ENCODE assay signal across 8 mouse cellular contexts in genomic region chr7:49521976-49522375, GRCm38 (mm10).
DNase-seq lines count a peak whose midpoint lies in the region; ATAC-seq and TF ChIP-seq lines count a peak whose summit lies in the region.

No protein-coding gene starts in this region.

- TF ChIP-seq POLR2A in lung, adult 2 months (IDR thresholded peaks at IDR 0.05; ENCODE audit: borderline replicate concordance, extremely low read depth, low read depth, low read length) = no peak

- no peak overlapping the region for H3K27ac ChIP-seq in lung, embryonic 16.5 days (ENCODE audit: low read length)
- H3K27ac ChIP-seq in hindbrain, embryonic 10.5 days = 0 out of 2 replicates have a peak overlapping the region, but pooled peaks have one; percentile 54
- no peak overlapping the region for H3K27ac ChIP-seq in liver, embryonic 15.5 days (replicated peaks)
- peak overlapping the region; percentile 17; the same call in 1 of the 2 replicates for H3K27ac ChIP-seq in stomach, embryonic 15.5 days

- no peaks in the 10 kb centered on the region for H3K9me3 ChIP-seq in lung, embryonic 16.5 days (ENCODE audit: control insufficient read depth, low read length)
- no peaks in the 10 kb centered on the region for H3K9me3 ChIP-seq in hindbrain, embryonic 10.5 days
- no peaks in the 10 kb centered on the region for H3K9me3 ChIP-seq in liver, embryonic 15.5 days (replicated peaks)
- no peaks in the 10 kb centered on the region for H3K9me3 ChIP-seq in stomach, embryonic 15.5 days

- peak overlapping the region; percentile 50 for H3K4me3 ChIP-seq in lung, embryonic 16.5 days (ENCODE audit: low read length)
- H3K4me3 ChIP-seq in lung, adult 2 months (replicated peaks; ENCODE audit: extremely low read depth, low read depth, low read length) = no peak overlapping the region
- H3K4me3 ChIP-seq in hindbrain, embryonic 10.5 days = peak overlapping the region; percentile 52
- no peak overlapping the region for H3K4me3 ChIP-seq in liver, embryonic 15.5 days (replicated peaks)
- peak overlapping the region; percentile 41; the same call in 1 of the 2 replicates for H3K4me3 ChIP-seq in stomach, embryonic 15.5 days (replicated peaks)

- 1% methylated on average over 9 of the region's 9 CpGs for WGBS in lung, embryonic 16.5 days
- WGBS in lung, adult 2 months = 9% methylated on average over 9 of the region's 9 CpGs
- 3% methylated on average over 9 of the region's 9 CpGs for WGBS in hindbrain, embryonic 10.5 days
- WGBS in liver, embryonic 15.5 days (ENCODE audit: insufficient replicate concordance) = 2% methylated on average over 9 of the region's 9 CpGs
- WGBS in stomach, embryonic 15.5 days = 3% methylated on average over 9 of the region's 9 CpGs

- no peak overlapping the region for H3K9ac ChIP-seq in lung, embryonic 16.5 days (ENCODE audit: low read length)
- no peak overlapping the region for H3K9ac ChIP-seq in liver, embryonic 15.5 days
- no peak overlapping the region for H3K9ac ChIP-seq in stomach, embryonic 15.5 days

- peaks cover 41% of the 10 kb centered on the region for H3K4me1 ChIP-seq in lung, embryonic 16.5 days (replicated peaks; ENCODE audit: control insufficient read depth, insufficient read depth, low read length)
- H3K4me1 ChIP-seq in lung, adult 2 months (ENCODE audit: control insufficient read depth, insufficient read depth, low read length) = peaks cover 6% of the 10 kb centered on the region; the same call in 1 of the 2 replicates
- peaks cover 71% of the 10 kb centered on the region for H3K4me1 ChIP-seq in hindbrain, embryonic 10.5 days (replicated peaks)
- H3K4me1 ChIP-seq in liver, embryonic 15.5 days (replicated peaks) = peaks cover 18% of the 10 kb centered on the region
- peaks cover 34% of the 10 kb centered on the region for H3K4me1 ChIP-seq in stomach, embryonic 15.5 days

- no peaks in the 10 kb centered on the region for H3K27me3 ChIP-seq in lung, embryonic 16.5 days (ENCODE audit: control insufficient read depth, insufficient read depth, low read depth, low read length)
- H3K27me3 ChIP-seq in hindbrain, embryonic 10.5 days (ENCODE audit: insufficient read depth, poor library complexity, severe bottlenecking) = peaks cover 36% of the 10 kb centered on the region
- peaks cover 16% of the 10 kb centered on the region; the same call in 1 of the 2 replicates for H3K27me3 ChIP-seq in liver, embryonic 15.5 days
- no peaks in the 10 kb centered on the region for H3K27me3 ChIP-seq in stomach, embryonic 15.5 days (replicated peaks)

- DNase-seq in lung, adult 2 months = no peak
- no peak for DNase-seq in hindbrain, embryonic 10.5 days (ENCODE audit: low spot score)
- no peak for DNase-seq in cerebellum, adult 9-11 months
- no peak for DNase-seq in embryo, embryonic 9.5 days (ENCODE audit: extremely low spot score)
- no peak for DNase-seq in adipocyte (ENCODE audit: low spot score)

- no peaks in the 10 kb centered on the region for H3K36me3 ChIP-seq in lung, embryonic 16.5 days (ENCODE audit: control insufficient read depth, insufficient read depth, low read length)
- no peaks in the 10 kb centered on the region for H3K36me3 ChIP-seq in hindbrain, embryonic 10.5 days
- no peaks in the 10 kb centered on the region for H3K36me3 ChIP-seq in liver, embryonic 15.5 days (replicated peaks)
- no peaks in the 10 kb centered on the region for H3K36me3 ChIP-seq in stomach, embryonic 15.5 days

- peak; percentile 1; the same call in 1 of the 2 replicates for ATAC-seq in lung, embryonic 16.5 days (ENCODE audit: low read depth)
- ATAC-seq in liver, embryonic 15.5 days (ENCODE audit: insufficient read depth) = no peak
- no peak for ATAC-seq in stomach, embryonic 15.5 days (ENCODE audit: insufficient read depth, low FRiP score, low read depth)

- no peak for TF ChIP-seq CTCF in lung, adult 2 months (IDR thresholded peaks at IDR 0.05; ENCODE audit: insufficient read depth, low read length)

- H3K4me2 ChIP-seq in lung, embryonic 16.5 days (ENCODE audit: low read depth, low read length) = peak overlapping the region; percentile 62
- H3K4me2 ChIP-seq in liver, embryonic 15.5 days = peak overlapping the region; percentile 35
- peak overlapping the region; percentile 60 for H3K4me2 ChIP-seq in stomach, embryonic 15.5 days

Comparison
In these comparisons a context has a peak if more than half of its experiments do, and no peak if none do; other contexts are left out.
1. H3K4me3 ChIP-seq: peak in lung, embryonic 16.5 days (single experiment), hindbrain, embryonic 10.5 days (single experiment) and stomach, embryonic 15.5 days (single experiment); none in lung, adult 2 months (single experiment) and liver, embryonic 15.5 days (single experiment).
2. H3K27ac ChIP-seq: peak in hindbrain, embryonic 10.5 days (single experiment) and stomach, embryonic 15.5 days (single experiment); none in lung, embryonic 16.5 days (single experiment) and liver, embryonic 15.5 days (single experiment).
3. Peak in every context shown above with its lines, with median percentiles within 50 percentile points of each other: H3K4me2 ChIP-seq.